Mouse (Mus musculus) ovary, adult 18-20 months (tissue): Measurements from ENCODE around the gene Ubl7.

Experiments used
- DNase-seq: peaks from one replicate; pipeline ENCODE4 v3.0.0; 2022; ENCODE audit warnings: low spot score, mixed read lengths

The Ubl7 gene

DNA sequence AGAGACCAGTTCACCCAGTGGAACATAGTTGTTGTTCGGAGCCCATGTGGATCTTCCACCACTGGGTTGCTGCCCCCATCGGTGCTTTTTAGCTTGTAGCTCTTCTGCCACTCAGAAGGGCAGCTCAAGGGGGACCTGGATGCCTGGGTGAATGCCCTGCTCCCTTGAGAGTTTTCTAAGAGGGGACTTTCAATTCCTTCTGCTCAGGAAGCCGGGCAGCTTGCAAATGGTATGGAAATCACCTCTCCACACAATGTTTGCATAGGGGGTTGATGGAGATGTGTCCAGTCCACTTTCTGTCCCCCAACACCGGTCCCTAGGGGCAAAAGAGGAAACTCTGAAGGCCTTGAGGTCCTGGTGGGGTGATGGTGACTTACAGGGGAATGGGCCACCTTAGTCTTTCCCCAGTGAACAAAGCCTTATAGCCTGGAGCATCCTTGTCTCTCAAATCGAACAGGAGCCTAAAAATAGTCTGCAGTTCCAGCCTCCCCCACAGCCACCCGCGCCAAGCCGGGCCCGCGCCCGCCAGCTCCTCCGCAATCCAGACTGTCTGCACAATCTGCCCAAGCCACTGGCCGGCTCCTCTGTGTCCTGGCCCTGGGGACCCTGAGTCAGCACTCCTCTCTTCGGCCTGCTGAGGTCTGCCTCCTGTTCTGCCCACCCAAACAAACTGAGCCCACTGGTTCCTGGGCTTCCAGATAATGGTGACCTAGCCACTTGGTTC, 56.6 kb downstream of the Ubl7 start:
- peak; percentile 72 for DNase-seq

DNA sequence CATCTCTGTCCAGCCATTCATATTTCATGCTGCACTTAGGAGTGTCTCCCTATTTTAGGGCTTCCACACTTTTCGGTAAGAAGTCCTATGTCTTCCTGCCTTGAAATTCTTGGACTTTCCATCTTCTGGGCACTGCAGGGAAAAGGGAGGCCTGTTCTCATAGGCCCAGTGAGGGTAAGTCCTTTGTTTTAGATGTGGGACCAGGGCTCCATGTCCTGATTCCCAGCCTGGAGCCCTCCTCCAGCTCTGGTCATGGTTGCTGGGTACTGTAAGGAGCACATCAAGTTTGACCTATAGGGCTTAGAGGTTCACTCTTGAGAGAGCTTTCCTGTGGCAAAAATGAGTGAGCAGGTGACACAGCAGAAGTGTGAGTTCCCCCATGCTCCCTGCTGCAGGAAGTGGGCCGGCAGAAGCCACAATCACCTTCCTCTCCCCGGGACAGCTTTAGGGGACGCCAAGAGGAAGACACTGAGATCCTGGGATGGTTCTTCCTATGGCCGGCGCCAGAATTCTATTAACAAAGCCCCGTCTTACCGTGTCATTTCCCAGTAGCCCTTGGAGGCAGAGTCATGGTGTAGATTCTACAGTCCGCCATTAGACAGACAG, 57.5 kb downstream of the Ubl7 start:
- DNase-seq = no peak

DNA sequence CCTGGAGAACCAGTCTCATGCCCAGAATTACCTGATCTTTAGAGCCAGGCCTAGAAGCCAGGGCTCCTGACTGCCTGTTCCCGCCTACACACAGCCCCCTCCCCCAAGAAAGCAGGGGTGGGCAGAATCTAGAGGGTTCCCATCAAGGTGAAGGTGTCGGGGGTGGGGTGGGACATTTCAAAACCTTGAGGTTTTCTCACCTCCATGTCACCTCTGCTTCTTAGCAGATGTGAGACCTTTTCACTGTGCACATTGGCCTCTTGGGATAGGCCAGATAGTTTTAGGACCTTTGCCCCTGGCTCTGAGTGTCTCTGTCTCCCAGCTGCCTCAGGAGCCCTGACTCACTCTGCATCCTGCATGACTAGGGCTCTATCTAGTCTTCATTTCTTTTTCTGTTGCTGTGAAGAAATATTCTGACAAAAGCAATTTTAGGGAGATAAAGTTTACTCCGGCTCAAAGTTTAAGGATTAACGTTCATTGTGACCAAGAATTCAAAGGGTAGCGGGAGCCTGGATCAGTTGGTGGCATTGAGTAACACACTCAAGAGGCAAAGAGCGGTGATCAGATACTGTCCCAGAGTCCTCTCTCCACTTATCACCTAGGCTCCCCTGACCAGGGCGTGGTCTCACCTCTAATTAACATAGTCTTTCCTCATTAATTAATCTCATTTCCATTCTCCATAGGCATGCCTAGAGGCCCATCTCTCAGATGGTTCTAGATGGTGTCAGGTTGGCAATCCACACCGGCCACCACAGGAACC, 58.2 kb downstream of the Ubl7 start:
- DNase-seq = no peak

- DNase-seq = no peak
Observed at GRCm38 (mm10) chr9:57969736-57970495, 59.1 kb downstream of the Ubl7 start.

DNA sequence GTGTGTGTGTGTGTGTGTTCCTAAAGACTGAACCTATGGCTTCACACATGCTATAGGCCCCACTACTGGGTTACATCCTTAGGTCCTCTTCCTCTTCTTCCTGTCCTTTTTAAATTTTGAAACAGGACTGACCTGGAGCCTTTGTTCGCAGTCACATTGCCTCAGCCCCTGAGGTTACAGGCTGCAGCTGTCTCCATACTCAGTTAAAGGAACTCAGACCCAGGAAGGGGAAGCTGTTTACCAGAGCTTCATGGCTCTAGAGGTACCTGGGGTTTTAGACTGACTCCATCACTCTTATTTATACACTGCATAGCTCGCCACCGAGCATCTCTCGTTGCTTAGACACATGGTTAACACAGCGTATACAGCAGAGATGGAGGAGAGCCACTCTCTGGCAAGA, 60.6 kb downstream of the Ubl7 start:
- DNase-seq = no peak

GRCm38 (mm10) chr9:57972141-57972591, 61.4 kb downstream of the Ubl7 start:
- DNase-seq = no peak

DNA sequence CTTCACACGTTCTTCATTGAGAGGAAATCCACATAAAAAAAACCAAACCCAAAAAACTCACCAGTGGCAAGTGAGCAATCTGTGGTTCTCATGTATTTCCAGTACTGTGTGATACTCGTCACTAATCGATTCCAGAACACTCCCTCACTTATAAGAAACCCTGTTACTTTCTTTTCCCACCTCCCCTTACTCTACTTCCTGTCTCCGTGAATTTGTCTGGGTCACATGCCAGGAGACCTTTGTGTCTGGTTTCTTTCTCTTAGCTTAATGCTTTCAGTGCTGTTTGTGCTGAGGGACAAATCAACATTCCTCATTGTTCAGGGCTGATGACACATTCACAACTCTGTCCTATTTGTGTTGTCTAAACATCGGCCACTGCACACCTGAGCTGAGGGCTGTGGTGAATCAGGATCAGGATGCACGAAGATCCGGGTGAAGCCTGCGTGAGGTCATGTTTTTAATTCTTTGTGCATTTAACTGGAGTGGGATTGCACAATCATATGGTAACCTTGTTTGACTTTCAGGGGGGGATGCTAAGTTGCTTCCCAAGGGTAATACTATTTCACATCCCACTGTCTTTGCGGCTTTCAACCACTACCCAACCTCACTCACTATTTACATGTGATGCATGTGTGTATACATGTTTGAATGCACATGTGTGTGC, 62.1 kb downstream of the Ubl7 start:
- no peak for DNase-seq

DNA sequence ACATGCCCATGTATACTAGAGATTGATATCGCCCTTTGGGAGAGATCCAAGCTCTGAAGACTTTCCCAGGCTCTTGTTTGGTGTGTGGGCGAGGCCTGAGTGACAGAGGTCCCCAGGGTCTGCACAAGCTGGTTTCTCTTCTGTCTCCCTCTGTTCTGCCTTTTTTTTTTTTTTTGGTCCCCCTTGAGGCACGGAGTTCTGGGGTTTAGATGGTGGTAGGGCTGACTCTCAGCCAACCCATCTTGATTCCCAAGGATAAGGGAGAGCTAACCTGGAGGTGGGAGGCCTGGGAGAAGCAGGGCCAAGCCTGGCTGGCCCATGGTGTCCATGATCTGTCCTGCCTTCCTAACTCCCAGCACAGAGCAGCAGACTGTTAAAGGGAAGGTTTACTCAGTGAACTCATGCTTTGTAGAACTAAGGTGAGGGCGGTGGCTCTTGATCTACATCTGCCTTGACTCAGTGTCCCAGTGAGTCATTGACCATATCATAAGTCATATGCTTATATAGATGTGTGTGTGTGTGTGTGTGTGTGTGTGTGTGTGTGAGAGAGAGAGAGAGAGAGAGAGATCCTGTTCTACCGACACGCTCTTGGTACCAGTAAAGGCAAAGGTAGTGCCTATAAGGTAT, 62.8 kb downstream of the Ubl7 start:
- DNase-seq = no peak

DNA sequence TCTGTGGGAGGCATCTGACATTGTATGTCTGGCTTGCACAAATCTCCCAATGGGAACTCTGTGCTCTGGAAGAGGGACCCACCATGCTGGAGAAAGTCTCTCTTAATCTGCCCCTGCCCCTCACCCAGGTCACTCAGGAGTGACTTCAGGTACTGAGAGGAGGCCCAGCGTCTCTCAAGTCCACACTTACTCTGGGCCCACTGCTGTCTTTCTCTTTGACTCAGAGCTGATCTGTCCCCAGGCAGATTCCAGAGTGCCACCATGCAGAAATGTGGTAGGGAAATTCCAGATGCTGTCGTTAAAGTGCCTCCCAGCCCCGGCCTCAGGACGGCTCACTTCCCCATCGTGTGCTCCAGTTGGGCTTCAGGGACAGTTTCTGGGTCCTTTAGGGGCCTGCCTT, 63.4 kb downstream of the Ubl7 start:
- no peak for DNase-seq

GRCm38 (mm10) chr9:57975200-57975821, 64.5 kb downstream of the Ubl7 start:
- no peak for DNase-seq

GRCm38 (mm10) chr9:57978025-57978424, 67.2 kb downstream of the Ubl7 start:
- DNase-seq = no peak

- no peak for DNase-seq
Observed at GRCm38 (mm10) chr9:57978858-57979257, 68.1 kb downstream of the Ubl7 start.
